Mouse (Mus musculus) heart, postnatal 0 days (tissue): ENCODE results near the gene Nav2.

ENCODE experiments used
- CTCF ChIP-seq: IDR thresholded peaks from 2 replicates; pipeline ENCODE4 v1.5.1; 2016; ENCODE audit warnings: antibody characterized with exemption, control low read depth, low read depth
- EP300 ChIP-seq: IDR thresholded peaks from 2 replicates; pipeline ENCODE4 v1.6.1; 2016; ENCODE audit warnings: antibody characterized with exemption, low read depth

- TF ChIP-seq CTCF: no peak
- TF ChIP-seq EP300: no peak
Measured at GRCm38 (mm10) chr7:49497426-49497892, 588.9 kb downstream of the Nav2 start.
